ENCODE assay signal across 17 mouse cellular contexts in the genomic region with DNA sequence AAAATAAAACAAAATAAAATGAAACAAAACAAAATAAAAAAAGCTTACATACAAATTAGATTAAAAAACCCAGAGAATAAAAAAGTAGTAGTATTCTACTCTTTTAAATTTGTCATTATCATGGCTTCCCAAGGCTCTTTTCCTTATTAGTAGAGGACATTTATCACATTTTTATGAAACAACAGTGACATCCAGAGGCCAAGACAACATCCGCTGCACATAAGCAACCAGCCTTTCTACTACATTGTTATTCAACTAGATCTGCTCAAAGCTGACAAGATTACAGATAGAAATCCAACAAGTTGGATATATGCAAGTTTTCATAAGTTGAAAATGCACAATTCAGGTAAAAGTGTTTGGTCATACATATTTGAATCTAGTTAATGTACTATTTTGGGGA. TPM values are rescaled to one million over a fixed set of nuclear protein-coding genes. Genes with fewer than 3 reads are reported as not detected.
DNase-seq lines count a peak whose midpoint lies in the region; ATAC-seq and TF ChIP-seq lines count a peak whose summit lies in the region.
"Had no signal": no experiment of that assay in that cellular context is flagged by ENCODE, and none has a peak within 500 bp of the region (broad histone marks: within the 10 kb centered on the region; RNA-seq: fewer than 3 reads in every experiment).

No protein-coding gene starts in this region.

- H3K4me2 ChIP-seq in hindbrain, postnatal 0 days (ENCODE audit: low read depth, low read length), result no peak overlapping the region
- H3K4me2 ChIP-seq in hindbrain, embryonic 11.5 days (replicated peaks; ENCODE audit: low read depth, low read length), result no peak overlapping the region
- H3K4me2 ChIP-seq in liver, postnatal 0 days (ENCODE audit: low read depth, low read length), result no peak overlapping the region
- no peak overlapping the region for H3K4me2 ChIP-seq in liver, embryonic 11.5 days
- H3K4me2 ChIP-seq: embryonic facial prominence, embryonic 12.5 days; hindbrain, embryonic 15.5 days; liver, embryonic 13.5 days had no signal

- H3K27me3 ChIP-seq in hindbrain, postnatal 0 days (ENCODE audit: insufficient read depth, low read length), result no peaks in the 10 kb centered on the region
- H3K27me3 ChIP-seq in hindbrain, embryonic 11.5 days (ENCODE audit: control insufficient read depth, insufficient read depth, low read length), result no peaks in the 10 kb centered on the region
- H3K27me3 ChIP-seq in liver, postnatal 0 days (ENCODE audit: insufficient read depth, low read length), result no peaks in the 10 kb centered on the region
- no peaks in the 10 kb centered on the region for H3K27me3 ChIP-seq in liver, embryonic 11.5 days (replicated peaks; ENCODE audit: control insufficient read depth, insufficient read depth, low read length)
- H3K27me3 ChIP-seq: embryonic facial prominence, embryonic 12.5 days; hindbrain, embryonic 15.5 days; liver, embryonic 13.5 days had no signal

- 0 out of 2 replicates have a peak, but pooled peaks have one; percentile 45 for ATAC-seq in hindbrain, postnatal 0 days
- no peak for ATAC-seq in hindbrain, embryonic 11.5 days (ENCODE audit: low FRiP score)
- no peak for ATAC-seq in liver, postnatal 0 days
- no peak for ATAC-seq in liver, embryonic 11.5 days (replicated peaks; ENCODE audit: low FRiP score)
- ATAC-seq in inflammation-experienced regulatory T-cells, adult 6 months, result no peak

- H3K27ac ChIP-seq in hindbrain, postnatal 0 days, result no peak overlapping the region
- H3K27ac ChIP-seq in hindbrain, embryonic 11.5 days (ENCODE audit: low read depth, low read length), result no peak overlapping the region
- H3K27ac ChIP-seq in liver, postnatal 0 days (ENCODE audit: low read depth), result no peak overlapping the region
- no peak overlapping the region for H3K27ac ChIP-seq in liver, embryonic 11.5 days (ENCODE audit: low read depth, low read length)
- no peak overlapping the region for H3K27ac ChIP-seq in cortical plate, adult 2 months (ENCODE audit: insufficient read depth, low read length)
- H3K27ac ChIP-seq: embryonic facial prominence, embryonic 12.5 days; hindbrain, embryonic 15.5 days; limb, embryonic 10.5 days; liver, embryonic 13.5 days had no signal

- no peak overlapping the region for H3K4me3 ChIP-seq in hindbrain, postnatal 0 days (ENCODE audit: low read length)
- H3K4me3 ChIP-seq in hindbrain, embryonic 11.5 days (ENCODE audit: low read depth, low read length), result no peak overlapping the region
- no peak overlapping the region for H3K4me3 ChIP-seq in liver, postnatal 0 days (ENCODE audit: low read depth, low read length)
- H3K4me3 ChIP-seq in liver, embryonic 11.5 days (ENCODE audit: low read depth, low read length), result no peak overlapping the region
- H3K4me3 ChIP-seq in cortical plate, adult 2 months (ENCODE audit: insufficient read depth, low read length), result no peak overlapping the region
- H3K4me3 ChIP-seq: embryonic facial prominence, embryonic 12.5 days; hindbrain, embryonic 15.5 days; limb, embryonic 10.5 days; liver, embryonic 13.5 days had no signal

- DNase-seq in cerebellum, postnatal 14 days, result peak; percentile 8 to 15
- no peak for DNase-seq in cerebellum, postnatal 25 days
- DNase-seq in hindbrain, postnatal 0 days (ENCODE audit: low spot score), result peak; percentile 63
- DNase-seq in hindbrain, embryonic 11.5 days (ENCODE audit: low spot score), result no peak
- DNase-seq in liver, postnatal 0 days, result no peak
- DNase-seq in liver, embryonic 11.5 days (ENCODE audit: low spot score), result no peak
- DNase-seq: B cell, adult 2 months; cerebellum, adult 9-10 months; kidney, adult 2 months; liver, embryonic 13.5 days; lung, postnatal 14 days; right cerebral cortex, postnatal 25 days had no signal

- TF ChIP-seq POLR2A in cortical plate, adult 2 months (IDR thresholded peaks at IDR 0.05; ENCODE audit: extremely low read depth, insufficient read depth, low read length), result no peak

- peak; percentile 51 for TF ChIP-seq CTCF in hindbrain, postnatal 0 days (IDR thresholded peaks at IDR 0.05; ENCODE audit: low read depth)
- peak; percentile 11; the same call in 1 of the 2 replicates for TF ChIP-seq CTCF in liver, postnatal 0 days (IDR thresholded peaks at IDR 0.05; ENCODE audit: low read depth)
- TF ChIP-seq CTCF in cortical plate, adult 2 months (IDR thresholded peaks at IDR 0.05; ENCODE audit: extremely low read depth, insufficient read depth, low read length), result peak; percentile 11; the same call in 1 of the 2 replicates

- no peaks in the 10 kb centered on the region for H3K9me3 ChIP-seq in hindbrain, postnatal 0 days (ENCODE audit: low read length)
- H3K9me3 ChIP-seq in hindbrain, embryonic 11.5 days (ENCODE audit: control insufficient read depth, low read length), result no peaks in the 10 kb centered on the region
- H3K9me3 ChIP-seq in liver, postnatal 0 days (ENCODE audit: low read length), result no peaks in the 10 kb centered on the region
- no peaks in the 10 kb centered on the region for H3K9me3 ChIP-seq in liver, embryonic 11.5 days (ENCODE audit: control insufficient read depth, low read length)
- H3K9me3 ChIP-seq: embryonic facial prominence, embryonic 12.5 days; hindbrain, embryonic 15.5 days; limb, embryonic 10.5 days; liver, embryonic 13.5 days had no signal

- peaks cover 6% of the 10 kb centered on the region; the same call in 1 of the 2 replicates for H3K36me3 ChIP-seq in hindbrain, postnatal 0 days (ENCODE audit: insufficient read depth, low read length)
- H3K36me3 ChIP-seq in hindbrain, embryonic 11.5 days (ENCODE audit: control insufficient read depth, insufficient read depth, low read length), result no peaks in the 10 kb centered on the region
- H3K36me3 ChIP-seq in liver, postnatal 0 days (replicated peaks; ENCODE audit: insufficient read depth, low read length), result peaks cover 33% of the 10 kb centered on the region
- H3K36me3 ChIP-seq in liver, embryonic 11.5 days (ENCODE audit: control insufficient read depth, insufficient read depth, low read length), result no peaks in the 10 kb centered on the region

- no peak for TF ChIP-seq EP300 in liver, postnatal 0 days (IDR thresholded peaks at IDR 0.05; ENCODE audit: low read depth)

- 80% methylated on average over 1 of the region's 1 CpGs for WGBS in hindbrain, postnatal 0 days
- 95% methylated on average over 1 of the region's 1 CpGs for WGBS in hindbrain, embryonic 11.5 days
- WGBS in liver, postnatal 0 days (ENCODE audit: insufficient replicate concordance), result 83% methylated on average over 1 of the region's 1 CpGs
- WGBS in liver, embryonic 11.5 days, result 93% methylated on average over 1 of the region's 1 CpGs

- no peaks in the 10 kb centered on the region for H3K4me1 ChIP-seq in hindbrain, postnatal 0 days (ENCODE audit: insufficient read depth, low read length)
- no peaks in the 10 kb centered on the region for H3K4me1 ChIP-seq in hindbrain, embryonic 11.5 days (replicated peaks; ENCODE audit: control insufficient read depth, insufficient read depth, low read length)
- no peaks in the 10 kb centered on the region for H3K4me1 ChIP-seq in liver, postnatal 0 days (ENCODE audit: insufficient read depth)
- no peaks in the 10 kb centered on the region for H3K4me1 ChIP-seq in liver, embryonic 11.5 days (replicated peaks; ENCODE audit: control insufficient read depth, insufficient read depth, low read length)
- H3K4me1 ChIP-seq in cortical plate, adult 2 months (ENCODE audit: control insufficient read depth, insufficient read depth, low read length), result no peaks in the 10 kb centered on the region
- H3K4me1 ChIP-seq: embryonic facial prominence, embryonic 12.5 days; hindbrain, embryonic 15.5 days; limb, embryonic 10.5 days; liver, embryonic 13.5 days had no signal

- H3K9ac ChIP-seq in hindbrain, postnatal 0 days (replicated peaks; ENCODE audit: low read length), result no peak overlapping the region
- H3K9ac ChIP-seq in hindbrain, embryonic 11.5 days (ENCODE audit: low read depth, low read length), result no peak overlapping the region
- H3K9ac ChIP-seq in liver, postnatal 0 days (replicated peaks), result no peak overlapping the region
- no peak overlapping the region for H3K9ac ChIP-seq in liver, embryonic 11.5 days (ENCODE audit: low read depth, low read length)
- H3K9ac ChIP-seq: embryonic facial prominence, embryonic 12.5 days; hindbrain, embryonic 15.5 days; liver, embryonic 13.5 days had no signal

RNA-seq across cellular contexts. Expression of gene Pot1a, which starts 56.4 kb away (rescaled TPM):
- total RNA-seq in hindbrain, postnatal 0 days (2014; rRNA removed), result 22.8 and 24.7 TPM in 2 replicates
- 17.0 and 17.6 TPM in 2 replicates for polyA plus RNA-seq in hindbrain, postnatal 0 days (2015; fragmentation: Nextera tagmentation; extraction: Ambion mirVana)
- 39.6 and 43.3 TPM in 2 replicates for polyA plus RNA-seq in hindbrain, embryonic 11.5 days (2014; fragmentation: Nextera tagmentation; extraction: Ambion mirVana)
- polyA plus RNA-seq in liver, postnatal 0 days (2015; fragmentation: Nextera tagmentation; extraction: Ambion mirVana), result 10.0 TPM in 2 replicates
- polyA plus RNA-seq in liver, embryonic 11.5 days (2014; fragmentation: Nextera tagmentation; extraction: Ambion mirVana), result 37.5 and 38.4 TPM in 2 replicates
- polyA plus RNA-seq in cortical plate, adult 2 months (2012; rRNA removed), result 17.1 and 18.6 TPM in 2 replicates
- 10 to 100 TPM; 41.7 to 47.7 (median 44.3) TPM for polyA plus RNA-seq in inflammation-experienced regulatory T-cells, adult 6 months (2017; shearing (Covaris generic))

Comparison
In these comparisons a context has a peak if more than half of its experiments do, and no peak if none do; other contexts are left out.
1. DNase-seq: peak in cerebellum, postnatal 14 days (2 of 2) and hindbrain, postnatal 0 days (single experiment); none in cerebellum, postnatal 25 days (0 of 2), hindbrain, embryonic 11.5 days (single experiment), liver, postnatal 0 days (single experiment) and liver, embryonic 11.5 days (single experiment).
2. Peak in every context shown above with its lines, with median percentiles within 50 percentile points of each other: CTCF ChIP-seq.